Mouse (Mus musculus) cerebellum, adult 11 months (tissue): Measurements from ENCODE around the gene Tank.

Experiments
- DNase-seq: peaks from one replicate; pipeline ENCODE4 v3.0.0; 2022

Tank gene

DNA sequence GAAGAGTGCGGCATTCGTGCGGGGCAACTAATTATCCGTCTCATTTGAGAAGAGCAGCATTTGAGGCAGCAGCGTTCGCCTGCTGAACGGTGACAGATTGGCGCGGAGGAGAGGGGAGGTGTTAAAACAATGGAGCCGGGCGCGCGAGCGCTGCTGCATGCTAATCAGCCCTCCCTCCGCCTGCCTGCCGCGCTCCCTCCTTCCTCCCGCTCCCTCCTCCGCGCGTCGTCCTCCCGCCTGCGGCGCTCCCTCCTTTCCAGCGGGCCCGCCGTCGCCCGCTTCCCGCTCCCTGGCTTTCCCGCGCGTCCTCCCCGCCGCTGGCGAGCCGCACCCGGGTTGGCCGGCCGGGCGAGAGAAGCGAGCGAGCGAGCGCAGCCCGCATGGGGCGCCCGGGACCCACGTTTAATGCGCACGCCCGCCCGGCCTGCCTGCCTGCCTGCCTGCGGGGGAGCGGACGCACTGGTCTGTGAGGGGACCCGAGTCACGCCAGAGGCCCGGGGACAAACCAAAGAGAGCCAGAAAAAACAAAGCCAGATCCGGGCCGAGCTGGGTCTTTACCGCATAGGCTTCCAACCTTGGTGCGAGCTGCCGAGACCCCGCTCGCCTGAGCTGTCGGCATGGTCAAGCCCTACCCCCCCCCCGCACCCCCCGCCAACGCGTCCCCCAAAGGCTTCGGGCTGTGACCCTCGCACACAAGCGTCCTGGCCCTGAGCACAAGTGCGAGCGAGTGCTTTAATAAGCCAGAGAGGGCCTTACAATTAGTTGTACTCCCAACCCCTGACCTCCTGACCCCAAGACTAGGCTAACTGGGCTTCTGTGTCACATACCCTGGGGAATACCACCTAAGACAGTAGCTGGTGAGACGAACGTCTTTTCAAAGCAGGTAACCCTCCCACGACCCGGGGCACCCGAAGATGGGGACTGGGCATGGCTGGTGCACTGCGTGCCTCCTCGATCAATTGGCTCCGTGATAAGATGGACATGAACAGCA lies 78.3 kb downstream of the Tank start:
- peak; percentile 74 for DNase-seq

DNA sequence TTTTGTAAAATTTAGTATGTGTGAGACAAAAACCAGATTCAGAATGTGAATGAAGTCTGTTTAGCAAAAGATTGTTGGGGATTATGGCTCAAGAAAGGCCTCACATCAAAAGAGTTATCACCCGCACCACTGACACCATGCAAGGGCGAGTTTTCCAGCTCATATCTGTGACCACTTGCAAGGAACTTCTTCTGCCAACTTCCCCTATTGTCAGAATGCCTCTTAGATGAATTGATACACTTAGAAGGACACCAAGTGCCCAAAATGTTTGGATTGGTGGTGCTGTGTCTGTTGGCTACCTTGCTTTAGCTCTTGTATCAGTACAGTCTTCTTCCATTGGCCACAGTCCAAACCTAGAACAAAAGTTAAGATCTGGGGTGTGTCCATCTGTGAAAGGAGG lies 80.9 kb downstream of the Tank start:
- no peak for DNase-seq

DNA sequence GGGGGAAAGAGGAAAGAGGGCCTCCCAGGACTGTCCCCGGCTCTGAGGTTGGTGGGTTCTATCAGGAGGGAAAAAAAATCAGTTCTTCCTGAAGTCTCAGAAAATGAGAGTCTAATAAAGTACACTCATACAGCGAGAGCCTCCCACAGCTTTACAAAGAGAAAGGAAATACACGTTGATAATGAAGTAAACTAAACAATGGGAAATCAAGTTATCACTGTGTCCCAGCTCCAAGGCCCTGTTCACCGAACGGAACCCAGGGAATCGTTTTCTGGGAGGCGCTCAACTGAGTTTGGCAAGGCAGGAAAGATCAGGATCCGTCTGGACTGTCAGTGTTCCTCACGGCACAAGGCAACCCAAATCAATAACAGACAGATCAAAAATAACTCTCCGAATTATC lies 84.4 kb downstream of the Tank start:
- DNase-seq, result no peak

DNA sequence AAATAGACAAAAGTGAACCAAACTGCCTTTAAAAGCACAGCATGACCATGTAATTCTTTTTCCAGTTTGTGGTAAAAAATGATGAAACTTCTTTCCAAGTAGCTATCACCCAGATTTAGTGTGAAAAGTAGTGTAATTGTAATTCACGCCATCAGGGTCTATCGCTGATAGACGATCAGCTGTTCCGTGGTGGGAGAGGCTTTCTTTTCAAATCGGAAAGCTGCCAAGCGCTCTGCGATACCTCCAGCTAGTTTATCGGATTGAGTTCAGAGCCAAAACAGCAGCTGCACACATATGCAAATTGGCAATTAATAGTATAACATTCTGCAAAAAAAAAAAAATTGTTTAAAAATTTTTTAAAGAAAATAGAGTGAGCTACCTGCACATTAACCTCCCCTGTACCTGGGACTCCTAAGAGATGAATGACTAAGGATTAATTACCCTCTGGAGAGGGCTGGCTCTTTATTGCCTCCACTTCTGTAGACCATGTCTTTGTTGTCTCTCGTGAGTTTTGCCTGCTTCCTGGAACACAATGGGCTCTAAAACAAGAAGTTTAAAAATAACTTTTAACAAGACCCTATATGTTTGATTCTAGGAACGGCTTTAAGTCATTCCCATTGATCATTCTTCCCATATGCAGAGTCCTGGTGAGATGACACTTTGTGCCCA lies 85.3 kb downstream of the Tank start:
- no peak for DNase-seq

DNA sequence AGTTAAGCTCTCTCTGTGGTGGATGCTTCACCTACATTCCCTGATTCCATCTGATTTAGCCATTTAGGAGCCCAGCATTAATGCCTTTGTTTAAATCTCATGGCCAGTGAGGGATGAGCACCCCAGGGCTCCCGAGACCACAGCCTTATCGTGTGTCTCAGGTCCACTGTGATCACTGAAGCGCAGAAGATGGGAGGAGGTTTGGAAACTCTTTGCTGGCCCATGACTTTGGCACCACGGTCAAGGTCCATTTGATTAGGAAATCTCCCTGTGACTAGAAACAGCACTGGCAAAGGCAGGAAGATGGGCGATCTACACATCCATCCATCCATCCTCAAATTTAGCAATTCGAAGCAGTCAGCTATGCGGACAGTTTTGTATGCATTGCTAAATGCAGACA lies 89.0 kb downstream of the Tank start:
- no peak for DNase-seq

DNA sequence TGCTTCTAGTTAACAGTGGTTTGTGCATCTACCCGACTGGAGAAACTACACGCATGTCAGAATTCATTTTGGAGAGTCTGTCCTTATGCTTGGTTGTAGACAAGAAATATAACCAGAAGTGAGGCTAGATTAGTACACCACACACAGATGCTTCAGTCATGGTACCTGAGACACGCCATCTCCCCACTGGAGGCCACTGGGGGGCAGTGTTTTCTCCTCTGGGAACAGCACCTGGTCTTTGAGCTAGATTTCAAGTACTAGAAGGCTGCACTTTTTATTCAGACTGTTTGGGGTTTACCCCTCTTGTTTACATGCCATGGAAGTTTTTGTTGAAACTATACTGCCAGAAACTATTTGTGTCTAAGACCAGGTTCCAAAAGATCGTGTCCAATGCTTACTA lies 89.9 kb downstream of the Tank start:
- peak; percentile 48 for DNase-seq

DNA sequence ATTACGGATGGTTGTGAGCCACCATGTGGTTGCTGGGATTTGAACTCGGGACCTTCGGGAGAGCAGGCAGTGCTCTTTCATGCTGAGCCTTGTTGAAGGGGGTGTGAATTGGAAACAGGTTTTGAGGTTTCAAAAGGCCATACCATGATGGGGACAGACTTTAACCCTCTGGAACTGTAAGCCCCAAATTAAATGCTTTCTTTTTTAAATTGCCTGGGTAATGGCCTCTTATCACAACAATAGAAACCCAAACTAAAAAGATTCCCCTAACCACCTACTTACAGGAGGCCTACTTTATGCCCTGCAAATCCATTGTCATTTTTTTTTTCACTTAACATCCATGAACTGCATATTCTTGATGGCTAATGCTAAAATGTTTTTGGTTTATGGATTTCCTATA lies 96.2 kb downstream of the Tank start:
- no peak for DNase-seq

DNA sequence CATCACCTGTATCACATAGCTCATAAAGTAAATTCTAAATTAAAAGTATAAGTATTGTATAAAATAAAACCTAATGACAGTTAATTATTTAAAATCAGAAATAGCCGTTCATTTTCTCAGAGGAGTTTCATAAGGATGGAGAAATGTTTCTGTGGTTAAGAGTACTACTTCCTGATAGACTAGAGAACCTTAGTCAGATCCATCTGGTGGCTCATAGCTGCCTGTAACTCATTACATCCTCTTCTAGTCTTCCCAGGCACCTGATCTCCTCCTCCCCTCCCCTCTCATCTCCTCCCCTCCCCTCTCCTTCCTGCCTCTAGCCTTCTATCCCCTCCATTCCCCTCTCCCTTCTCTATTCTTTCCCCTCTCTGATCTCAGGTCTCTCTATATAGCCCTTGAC lies 103.2 kb downstream of the Tank start:
- no peak for DNase-seq

DNA sequence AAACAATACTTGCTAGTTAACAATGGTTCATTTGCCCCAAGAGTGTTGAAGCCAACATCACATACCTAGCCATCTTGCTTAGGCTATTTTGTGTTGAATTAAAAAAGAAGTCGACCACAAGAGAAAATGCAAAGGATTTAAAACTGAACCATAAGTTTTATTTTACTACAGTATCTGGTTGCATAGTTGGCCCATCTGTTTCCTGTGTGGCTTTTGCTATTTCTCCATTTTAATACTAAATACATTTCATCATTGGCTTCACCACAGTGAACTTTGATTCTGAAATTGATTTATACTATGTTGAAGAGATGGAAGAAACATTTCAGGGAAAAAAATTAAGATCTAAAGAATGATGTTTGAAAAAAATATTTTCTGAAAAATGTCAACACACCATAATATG lies 108.1 kb downstream of the Tank start:
- no peak for DNase-seq

DNA sequence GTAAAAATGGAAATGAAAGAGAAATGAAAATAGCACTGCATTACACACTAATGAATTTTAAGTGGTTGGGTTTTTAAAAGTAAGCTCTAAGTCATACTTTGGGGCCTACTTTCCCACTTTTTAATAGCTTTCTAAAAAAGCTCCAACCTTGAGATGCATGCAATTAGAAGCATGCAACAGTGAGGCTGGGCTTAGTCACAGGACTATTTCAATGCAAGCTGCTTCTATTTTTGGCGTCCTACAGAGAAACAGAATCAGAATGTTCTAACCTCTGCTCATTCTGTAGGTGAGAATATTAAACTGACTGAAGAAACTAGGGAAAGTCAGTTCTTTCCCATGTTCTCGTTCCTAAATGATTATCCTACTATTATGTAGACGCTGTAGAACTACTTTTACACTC lies 110.7 kb downstream of the Tank start:
- DNase-seq, result no peak
